Mouse (Mus musculus) midbrain, embryonic 14.5 days (tissue): ENCODE measurements at regions not wholly inside any gene's neighbourhood (a gene's known extent, or its start where the extent isn't known, plus 50 kb on each side); places are given as distances from the start of the nearest gene placed in this dataset.

ENCODE experiments used
- ATAC-seq: fragments of 200-750 bp; cut with Nextera tagmentation; 2 replicates; pipeline ENCODE4 v1.8.0; 2017; ENCODE audit warnings: moderate number of reproducible peaks, moderate library complexity; ENCODE audit not compliant: low FRiP score, low TSS enrichment
- DNase-seq: peaks from one replicate; pipeline ENCODE4 v3.0.0-alpha.2; 2015
- H3K27ac ChIP-seq: fragments of 300-500 bp; sonication (generic); replicated peaks from 2 replicates; pipeline ENCODE4 v1.5.1; 2014; ENCODE audit warnings: mild to moderate bottlenecking, low read depth, low read length, moderate library complexity
- H3K27me3 ChIP-seq: fragments of 300-500 bp; sonication (generic); 2 replicates; pipeline ENCODE4 v1.6.1; 2014; ENCODE audit warnings: low read length, control low read depth, mixed read lengths; ENCODE audit not compliant: control insufficient read depth, insufficient read depth
- H3K36me3 ChIP-seq: fragments of 300-500 bp; sonication (generic); 2 replicates; pipeline ENCODE4 v1.6.1; 2014; ENCODE audit warnings: low read length, control low read depth; ENCODE audit not compliant: control insufficient read depth, insufficient read depth
- H3K4me1 ChIP-seq: fragments of 300-500 bp; sonication (generic); 2 replicates; pipeline ENCODE4 v1.6.1; 2014; ENCODE audit warnings: mild to moderate bottlenecking, antibody characterized with exemption, low read length, control low read depth; ENCODE audit not compliant: control insufficient read depth, insufficient read depth
- H3K4me2 ChIP-seq: fragments of 300-500 bp; sonication (generic); 2 replicates; pipeline ENCODE4 v1.6.1; 2014; ENCODE audit warnings: mild to moderate bottlenecking, low read length, moderate library complexity
- H3K4me3 ChIP-seq: fragments of 300-500 bp; sonication (generic); replicated peaks from 2 replicates; pipeline ENCODE4 v1.5.1; 2014; ENCODE audit warnings: low read depth, low read length
- H3K9ac ChIP-seq: fragments of 300-500 bp; sonication (generic); replicated peaks from 2 replicates; pipeline ENCODE4 v1.6.1; 2014; ENCODE audit warnings: mild to moderate bottlenecking, low read length, moderate library complexity
- H3K9me3 ChIP-seq: fragments of 300-500 bp; sonication (generic); 2 replicates; pipeline ENCODE4 v1.6.1; 2016; ENCODE audit warnings: low read length, control low read depth, mixed read lengths; ENCODE audit not compliant: control insufficient read depth
- WGBS: fragments of 180-500 bp; shearing (Covaris S2); extraction: QIAGEN DNeasy Blood & Tissue Kit; methylation state at CpG from one replicate; pipeline ENCODE4 v1.1.7; 2014; 5-methylcytosine and 5-hydroxymethylcytosine counted together

DNA sequence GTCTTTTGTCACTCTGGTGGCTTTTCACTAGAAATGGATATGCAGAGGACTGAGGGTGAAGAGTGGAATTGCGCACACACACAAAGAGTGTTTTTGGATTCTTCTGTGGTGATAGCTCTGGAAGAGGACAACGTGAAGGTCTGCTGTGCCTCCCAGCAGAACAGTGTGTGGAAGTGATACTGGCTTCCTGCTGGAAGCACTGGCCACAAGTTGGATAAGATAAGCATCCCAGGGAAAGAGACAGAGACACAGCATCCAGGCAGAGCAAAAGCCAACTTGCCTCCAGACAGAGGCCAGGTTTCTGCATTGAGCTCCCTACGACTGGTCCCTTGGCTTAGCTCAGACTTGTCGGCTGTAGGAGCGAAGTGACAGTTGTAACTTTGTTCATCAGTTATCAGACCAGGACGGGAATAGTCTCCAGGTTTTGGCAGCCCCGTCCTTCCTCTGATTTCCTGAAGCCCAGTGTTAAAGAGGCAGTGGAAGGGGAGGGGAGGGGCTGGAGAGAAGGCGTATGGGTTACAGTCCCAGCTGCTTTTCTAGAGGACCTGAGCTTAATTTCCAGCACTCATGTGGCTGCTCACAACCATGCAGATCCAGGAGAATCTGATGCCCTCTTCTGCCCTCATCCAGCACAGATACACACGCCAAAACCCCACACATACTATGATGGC, 89.2 kb downstream of the Tmem170b start:
- H3K9ac ChIP-seq: no peak overlapping the region
- H3K4me3 ChIP-seq: no peak overlapping the region
- no peaks in the 10 kb centered on the region for H3K27me3 ChIP-seq
- no peak overlapping the region for H3K27ac ChIP-seq
- H3K4me2 ChIP-seq: no peak overlapping the region
- DNase-seq: no peak
- no peak for ATAC-seq
- 85% methylated on average over 9 of the region's 9 CpGs for WGBS
- no peaks in the 10 kb centered on the region for H3K36me3 ChIP-seq
- H3K4me1 ChIP-seq: no peaks in the 10 kb centered on the region
- no peaks in the 10 kb centered on the region for H3K9me3 ChIP-seq

DNA sequence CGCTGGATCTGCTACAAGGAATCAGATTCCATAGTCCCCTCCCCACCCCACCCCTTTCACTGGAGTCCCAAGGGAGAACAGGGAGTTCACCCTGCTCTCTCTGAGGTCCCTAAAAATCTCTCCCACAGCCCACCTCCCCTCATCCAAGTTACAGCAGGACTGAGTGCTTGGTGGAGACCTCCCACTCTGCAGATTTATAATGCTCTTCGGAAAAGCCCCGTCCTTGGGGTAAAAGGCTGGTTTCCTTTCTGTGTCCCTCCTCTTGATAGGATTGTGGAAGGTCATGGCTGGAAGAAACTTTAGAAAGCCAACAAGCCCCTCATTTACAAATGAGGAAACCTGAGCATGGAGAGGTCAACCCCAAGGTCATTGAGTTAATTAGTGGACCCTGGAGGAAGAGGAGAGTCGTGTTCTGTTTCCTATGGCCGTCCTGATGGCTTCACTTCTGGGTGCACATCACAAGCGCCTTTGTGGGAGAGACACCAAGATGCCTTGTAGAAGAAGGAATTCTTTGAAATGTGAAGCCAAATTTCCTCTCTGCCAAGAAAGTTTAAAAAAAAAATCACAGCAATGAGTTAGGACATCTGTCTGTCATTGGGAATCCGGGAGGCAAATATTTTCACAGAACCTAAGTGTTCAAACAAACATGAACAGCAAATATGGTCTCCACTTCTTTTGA, 91.2 kb downstream of the Tmem170b start:
- H3K9me3 ChIP-seq: no peaks in the 10 kb centered on the region
- no peak overlapping the region for H3K27ac ChIP-seq
- DNase-seq (no peak), ATAC-seq (no peak)
- no peak overlapping the region for H3K4me3 ChIP-seq
- 88% methylated on average over 7 of the region's 7 CpGs for WGBS
- no peak overlapping the region for H3K9ac ChIP-seq
- H3K4me1 ChIP-seq: no peaks in the 10 kb centered on the region
- H3K27me3 ChIP-seq: no peaks in the 10 kb centered on the region
- H3K4me2 ChIP-seq: no peak overlapping the region
- no peaks in the 10 kb centered on the region for H3K36me3 ChIP-seq

DNA sequence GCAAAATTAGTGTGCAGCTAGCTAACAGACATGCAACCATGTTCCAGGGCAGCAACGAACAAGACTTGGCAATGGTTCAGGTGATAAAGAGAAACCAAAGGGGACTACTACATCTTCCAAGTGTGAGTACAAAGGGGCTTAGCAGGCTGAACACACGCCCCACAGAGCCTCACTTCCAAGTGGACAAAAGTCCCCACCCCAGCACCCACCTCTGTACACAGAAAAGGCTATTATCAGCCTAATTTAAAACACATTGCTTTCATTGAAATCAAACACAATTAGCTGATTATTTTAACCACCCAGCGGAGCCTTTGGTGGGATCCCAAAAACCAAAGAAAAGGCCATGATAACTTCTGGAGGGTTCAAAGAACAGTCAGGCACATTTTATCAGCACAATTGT, 95.6 kb downstream of the Tmem170b start:
- Histone ChIP-seq H3K36me3 (no peaks in the 10 kb centered on the region), H3K4me3 (no peak overlapping the region), H3K4me2 (no peak overlapping the region), H3K27ac (no peak overlapping the region), H3K9ac (no peak overlapping the region), H3K27me3 (no peaks in the 10 kb centered on the region), H3K9me3 (no peaks in the 10 kb centered on the region), H3K4me1 (no peaks in the 10 kb centered on the region)
- ATAC-seq (no peak), DNase-seq (no peak)
- 64% methylated on average over 3 of the region's 3 CpGs for WGBS

DNA sequence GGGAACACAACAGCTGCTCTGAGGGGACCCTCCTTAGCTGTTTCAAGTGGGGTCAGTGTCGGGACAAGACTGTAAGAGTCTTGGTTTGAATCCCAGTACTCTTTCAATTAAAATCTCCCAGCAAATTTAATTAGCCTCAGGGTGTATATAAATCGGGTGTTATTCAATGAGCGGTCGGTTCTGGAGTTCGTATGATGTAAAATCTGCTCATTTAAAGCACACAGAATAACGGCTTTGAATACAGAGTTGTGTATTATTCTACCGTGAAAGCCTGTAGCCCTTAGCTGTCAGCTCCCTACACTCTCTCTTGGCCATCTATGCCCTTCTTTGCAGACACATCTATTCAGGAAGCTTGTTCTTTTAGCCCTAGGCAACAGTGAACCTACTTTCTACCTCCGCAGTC, 96.1 kb downstream of the Tmem170b start:
- no peak overlapping the region for H3K9ac ChIP-seq
- DNase-seq (no peak), ATAC-seq (no peak)
- H3K4me3 ChIP-seq: no peak overlapping the region
- no peaks in the 10 kb centered on the region for H3K36me3 ChIP-seq
- WGBS: 68% methylated on average over 8 of the region's 8 CpGs
- H3K4me2 ChIP-seq: no peak overlapping the region
- H3K27ac ChIP-seq: no peak overlapping the region
- H3K4me1 ChIP-seq: no peaks in the 10 kb centered on the region
- no peaks in the 10 kb centered on the region for H3K9me3 ChIP-seq
- no peaks in the 10 kb centered on the region for H3K27me3 ChIP-seq

- DNase-seq (no peak), ATAC-seq (no peak)
- WGBS: 84% methylated on average over 2 of the region's 2 CpGs
- H3K4me2 ChIP-seq: no peak overlapping the region
- H3K9ac ChIP-seq: no peak overlapping the region
- no peak overlapping the region for H3K27ac ChIP-seq
- H3K9me3 ChIP-seq: no peaks in the 10 kb centered on the region
- no peaks in the 10 kb centered on the region for H3K4me1 ChIP-seq
- no peaks in the 10 kb centered on the region for H3K27me3 ChIP-seq
- H3K4me3 ChIP-seq: no peak overlapping the region
- H3K36me3 ChIP-seq: no peaks in the 10 kb centered on the region
These were observed 97.5 kb downstream of the Tmem170b start for GRCm38 (mm10) chr13:41703196-41703595.

DNA sequence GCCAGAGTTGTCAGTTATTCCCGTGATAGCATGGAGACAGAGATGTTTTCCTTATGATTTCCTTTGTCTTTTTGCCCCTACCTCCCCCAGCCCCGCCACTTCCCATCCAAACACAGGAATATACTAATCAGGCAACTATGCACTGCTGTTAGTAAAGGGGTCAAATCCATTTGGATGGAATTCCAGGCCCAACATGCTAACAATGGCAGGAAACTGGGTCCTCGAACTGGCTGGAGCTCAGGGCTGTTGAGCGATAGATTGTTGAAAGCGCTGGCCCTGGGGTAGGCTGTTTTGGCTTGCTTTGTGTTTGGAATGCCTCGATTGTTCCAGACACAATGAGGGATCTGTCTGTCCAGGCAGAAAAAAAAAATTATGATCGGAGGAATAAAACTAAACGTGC, 97.9 kb downstream of the Tmem170b start:
- no peak for ATAC-seq
- no peak overlapping the region for H3K4me2 ChIP-seq
- no peak overlapping the region for H3K27ac ChIP-seq
- WGBS: 75% methylated on average over 8 of the region's 8 CpGs
- H3K4me3 ChIP-seq: no peak overlapping the region
- H3K4me1 ChIP-seq: no peaks in the 10 kb centered on the region
- H3K36me3 ChIP-seq: no peaks in the 10 kb centered on the region
- no peaks in the 10 kb centered on the region for H3K27me3 ChIP-seq
- H3K9ac ChIP-seq: no peak overlapping the region
- no peak for DNase-seq
- no peaks in the 10 kb centered on the region for H3K9me3 ChIP-seq

- no peak for DNase-seq
- H3K27ac ChIP-seq: no peak overlapping the region
- 92% methylated on average over 2 of the region's 2 CpGs for WGBS
- H3K36me3 ChIP-seq: no peaks in the 10 kb centered on the region
- no peaks in the 10 kb centered on the region for H3K4me1 ChIP-seq
- H3K9me3 ChIP-seq: no peaks in the 10 kb centered on the region
- no peak overlapping the region for H3K4me3 ChIP-seq
- no peak overlapping the region for H3K9ac ChIP-seq
- H3K27me3 ChIP-seq: no peaks in the 10 kb centered on the region
- no peak overlapping the region for H3K4me2 ChIP-seq
- no peak for ATAC-seq
These were observed 99.1 kb downstream of the Tmem170b start for GRCm38 (mm10) chr13:41704806-41705205.

- DNase-seq (no peak), ATAC-seq (no peak)
- Histone ChIP-seq H3K4me2 (no peak overlapping the region), H3K9ac (no peak overlapping the region), H3K4me1 (no peaks in the 10 kb centered on the region), H3K4me3 (no peak overlapping the region), H3K9me3 (no peaks in the 10 kb centered on the region), H3K27ac (no peak overlapping the region), H3K36me3 (no peaks in the 10 kb centered on the region), H3K27me3 (no peaks in the 10 kb centered on the region)
- 85% methylated on average over 4 of the region's 4 CpGs for WGBS
These were observed 99.9 kb downstream of the Tmem170b start for GRCm38 (mm10) chr13:41705636-41706035.

- H3K4me3 ChIP-seq: no peak overlapping the region
- H3K27ac ChIP-seq: no peak overlapping the region
- H3K4me1 ChIP-seq: no peaks in the 10 kb centered on the region
- no peaks in the 10 kb centered on the region for H3K27me3 ChIP-seq
- H3K9me3 ChIP-seq: no peaks in the 10 kb centered on the region
- no peaks in the 10 kb centered on the region for H3K36me3 ChIP-seq
- no peak overlapping the region for H3K4me2 ChIP-seq
- 91% methylated on average over 7 of the region's 7 CpGs for WGBS
- ATAC-seq (no peak), DNase-seq (no peak)
- H3K9ac ChIP-seq: no peak overlapping the region
These were observed 102.1 kb downstream of the Tmem170b start for GRCm38 (mm10) chr13:41707811-41708210.
